Mouse (Mus musculus) stomach, postnatal 0 days (tissue): Measurements from ENCODE around the gene Lrrc14b. TPM values are rescaled to one million over a fixed set of nuclear protein-coding genes. Genes with fewer than 3 reads are reported as not detected.

Source experiments
- ATAC-seq: fragments of 200-750 bp; cut with Nextera tagmentation; 2 replicates; pipeline ENCODE4 v1.8.0; 2017; ENCODE audit not compliant: low FRiP score, low TSS enrichment
- DNase-seq: peaks from one replicate; pipeline ENCODE4 v3.0.0-alpha.2; 2016; ENCODE audit warnings: low spot score
- H3K27ac ChIP-seq: fragments of 300-500 bp; sonication (generic); replicated peaks from 2 replicates; pipeline ENCODE4 v1.5.1; 2014; ENCODE audit warnings: mild to moderate bottlenecking, control low read depth
- H3K27me3 ChIP-seq: fragments of 300-500 bp; sonication (generic); 2 replicates; pipeline ENCODE4 v1.6.1; 2014; ENCODE audit warnings: low read length; ENCODE audit not compliant: control insufficient read depth, insufficient read depth
- H3K36me3 ChIP-seq: fragments of 300-500 bp; sonication (generic); 2 replicates; pipeline ENCODE4 v1.6.1; 2014; ENCODE audit warnings: low read length, mixed read lengths; ENCODE audit not compliant: control insufficient read depth, insufficient read depth
- H3K4me1 ChIP-seq: fragments of 300-500 bp; sonication (generic); replicated peaks from 2 replicates; pipeline ENCODE4 v1.6.1; 2014; ENCODE audit warnings: antibody characterized with exemption; ENCODE audit not compliant: control insufficient read depth, insufficient read depth
- H3K4me2 ChIP-seq: fragments of 300-500 bp; sonication (generic); replicated peaks from 2 replicates; pipeline ENCODE4 v1.6.1; 2014; ENCODE audit warnings: low read depth, mild to moderate bottlenecking, control low read depth, moderate library complexity
- H3K4me3 ChIP-seq: fragments of 300-500 bp; sonication (generic); 2 replicates; pipeline ENCODE4 v1.5.1; 2014; ENCODE audit warnings: low read depth, low read length, control low read depth
- H3K9ac ChIP-seq: fragments of 300-500 bp; sonication (generic); 2 replicates; pipeline ENCODE4 v1.6.1; 2014; ENCODE audit warnings: mild to moderate bottlenecking, low read length, control low read depth, mixed read lengths
- H3K9me3 ChIP-seq: fragments of 300-500 bp; sonication (generic); 2 replicates; pipeline ENCODE4 v1.6.1; 2016; ENCODE audit warnings: low read length; ENCODE audit not compliant: control insufficient read depth
- CTCF ChIP-seq: IDR thresholded peaks from 2 replicates; pipeline ENCODE4 v1.5.1; 2016; ENCODE audit warnings: antibody characterized with exemption, low read depth, mild to moderate bottlenecking, moderate library complexity
- EP300 ChIP-seq: optimal IDR thresholded peaks from 2 replicates; pipeline ENCODE3; 2016; ENCODE audit warnings: antibody characterized with exemption
- WGBS: fragments of 180-500 bp; shearing (Covaris S2); extraction: QIAGEN DNeasy Blood & Tissue Kit; methylation state at CpG from one replicate; pipeline ENCODE4 v1.1.7; 2014; 5-methylcytosine and 5-hydroxymethylcytosine counted together
- polyA plus RNA-seq: library from polyadenylated mRNA; unstranded; fragments of >200 nt; fragmentation: Nextera tagmentation; extraction: Ambion mirVana; gene quantifications from 2 replicates; pipeline ENCODE4 v1.2.1, GENCODE M21; 2015

Lrrc14b gene
- polyA plus RNA-seq, result not detected in 2 replicates

GRCm38 (mm10) chr13:74363859-74364235 lies at the start of gene Lrrc14b:
Gene Lrrc14b (minus strand): TSS chr13:74364005.
- Histone ChIP-seq H3K9ac (no peak within 1 kb of the TSS), H3K27ac (no peak within 1 kb of the TSS), H3K36me3 (no peaks in the 10 kb centered on the region), H3K27me3 (no peaks in the 10 kb centered on the region), H3K4me1 (no peaks in the 10 kb centered on the region), H3K4me2 (no peak within 1 kb of the TSS), H3K4me3 (no peak within 1 kb of the TSS), H3K9me3 (no peaks in the 10 kb centered on the region)
- DNase-seq (no peak), ATAC-seq (peak; percentile 12; the same call in 1 of the 2 replicates)
- WGBS, result 65% methylated on average over 8 of the region's 8 CpGs
- TF ChIP-seq EP300 (no peak), CTCF (no peak)

GRCm38 (mm10) chr13:74399298-74399839 lies 35.6 kb upstream of the Lrrc14b start, which contains the start of gene Ftl1-ps1:
Gene Ftl1-ps1 (plus strand): TSS chr13:74399694.
- H3K36me3 ChIP-seq, result no peaks in the 10 kb centered on the region
- H3K27ac ChIP-seq, result no peak within 1 kb of the TSS
- DNase-seq (no peak), ATAC-seq (no peak)
- TF ChIP-seq CTCF, result no peak
- no peak for TF ChIP-seq EP300
- H3K27me3 ChIP-seq, result no peaks in the 10 kb centered on the region
- no peak within 1 kb of the TSS for H3K4me2 ChIP-seq
- WGBS, result 12% methylated on average over 11 of the region's 11 CpGs
- no peaks in the 10 kb centered on the region for H3K4me1 ChIP-seq
- H3K9ac ChIP-seq, result no peak within 1 kb of the TSS
- H3K4me3 ChIP-seq, result no peak within 1 kb of the TSS
- H3K9me3 ChIP-seq, result no peaks in the 10 kb centered on the region

DNA sequence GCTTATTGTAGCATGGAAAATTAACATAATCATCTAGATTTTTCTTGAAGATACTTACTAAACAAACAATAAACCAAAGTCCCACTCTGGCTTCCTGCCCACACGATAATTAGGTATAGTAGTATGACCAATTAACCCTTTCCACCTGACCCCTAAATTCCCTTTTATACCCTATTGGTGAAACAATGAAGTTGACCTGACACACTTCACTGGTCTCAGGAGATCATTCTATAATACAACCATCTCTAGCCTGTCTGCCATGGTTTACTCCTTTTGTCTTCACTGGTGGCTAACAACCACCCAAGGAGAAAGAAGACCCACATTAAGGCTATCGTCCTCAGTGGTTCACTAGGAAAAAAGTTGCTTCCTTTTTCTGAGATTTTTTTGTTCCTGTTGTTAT lies 27.4 kb upstream of the Lrrc14b start:
- Histone ChIP-seq H3K36me3 (no peaks in the 10 kb centered on the region), H3K9me3 (no peaks in the 10 kb centered on the region), H3K4me1 (no peaks in the 10 kb centered on the region), H3K4me2 (no peak overlapping the region), H3K9ac (no peak overlapping the region), H3K27ac (no peak overlapping the region), H3K4me3 (no peak overlapping the region), H3K27me3 (no peaks in the 10 kb centered on the region)
- ATAC-seq (no peak), DNase-seq (no peak)
- TF ChIP-seq EP300 (no peak), CTCF (no peak)
- 81% methylated on average over 2 of the region's 2 CpGs for WGBS

GRCm38 (mm10) chr13:74390371-74390990 lies 26.7 kb upstream of the Lrrc14b start, which contains the start of gene Zfp72:
Gene Zfp72 (minus strand): TSS chr13:74390836.
- ATAC-seq, result peak; percentile 83
- no peaks in the 10 kb centered on the region for H3K36me3 ChIP-seq
- H3K27ac ChIP-seq, result no peak within 1 kb of the TSS
- no peaks in the 10 kb centered on the region for H3K4me1 ChIP-seq
- H3K4me3 ChIP-seq, result peak within 1 kb of the TSS; percentile 56
- H3K4me2 ChIP-seq, result peak within 1 kb of the TSS; percentile 55
- no peaks in the 10 kb centered on the region for H3K27me3 ChIP-seq
- TF ChIP-seq EP300, result no peak
- TF ChIP-seq CTCF, result no peak
- 1% methylated on average over 14 of the region's 14 CpGs for WGBS
- peak; percentile 70 for DNase-seq
- peak within 1 kb of the TSS; percentile 53 for H3K9ac ChIP-seq
- H3K9me3 ChIP-seq, result no peaks in the 10 kb centered on the region

GRCm38 (mm10) chr13:74389730-74390129 lies 25.9 kb upstream of the Lrrc14b start:
- DNase-seq (no peak), ATAC-seq (no peak)
- TF ChIP-seq CTCF, result peak; percentile 37; the same call in 1 of the 2 replicates
- TF ChIP-seq EP300, result no peak
- no peaks in the 10 kb centered on the region for H3K27me3 ChIP-seq
- H3K4me3 ChIP-seq, result peak overlapping the region; percentile 56
- no peaks in the 10 kb centered on the region for H3K4me1 ChIP-seq
- no peak overlapping the region for H3K9ac ChIP-seq
- H3K27ac ChIP-seq, result no peak overlapping the region
- 62% methylated on average over 6 of the region's 6 CpGs for WGBS
- no peaks in the 10 kb centered on the region for H3K9me3 ChIP-seq
- peak overlapping the region; percentile 55 for H3K4me2 ChIP-seq
- H3K36me3 ChIP-seq, result no peaks in the 10 kb centered on the region

DNA sequence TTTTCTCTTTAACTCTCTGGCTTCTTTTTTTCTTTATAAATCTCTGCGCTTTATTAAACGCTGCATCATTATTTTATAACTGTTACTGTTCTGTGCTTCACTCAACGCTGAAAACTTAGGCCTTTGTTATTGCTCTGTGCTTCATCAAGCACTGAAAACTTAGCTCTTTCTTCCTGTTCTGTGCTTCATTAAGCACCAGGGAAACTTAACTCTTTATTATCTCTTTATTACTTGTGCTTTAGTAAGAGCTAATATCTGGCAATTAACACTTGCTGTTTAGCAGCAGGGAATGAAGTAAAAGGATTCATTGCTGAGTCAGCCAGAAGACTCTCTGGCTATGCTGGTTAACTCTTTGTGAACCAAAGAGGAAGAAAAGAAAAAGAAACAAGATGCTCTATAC lies 18.5 kb upstream of the Lrrc14b start:
- 43% methylated on average over 3 of the region's 3 CpGs for WGBS
- no peak for DNase-seq
- H3K9ac ChIP-seq, result no peak overlapping the region

More for the DNA sequence above, 18.5 kb upstream of the Lrrc14b start:
- H3K27me3 ChIP-seq, result no peaks in the 10 kb centered on the region
- H3K4me2 ChIP-seq, result no peak overlapping the region
- no peak for ATAC-seq
- H3K36me3 ChIP-seq, result no peaks in the 10 kb centered on the region
- no peaks in the 10 kb centered on the region for H3K9me3 ChIP-seq
- 0 out of 2 replicates have a peak overlapping the region, but pooled peaks have one; percentile 13 for H3K27ac ChIP-seq
- H3K4me1 ChIP-seq, result no peaks in the 10 kb centered on the region
- no peak for TF ChIP-seq EP300
- TF ChIP-seq CTCF, result no peak
- no peak overlapping the region for H3K4me3 ChIP-seq
